Mouse (Mus musculus): ENCODE measurements around the gene Cacnb2. TPM values are rescaled to one million over a fixed set of nuclear protein-coding genes. Genes with fewer than 3 reads are reported as not detected.

The Cacnb2 gene
- polyA plus RNA-seq, 1 experiment from 2014 or later, result 12.7 TPM

DNA sequence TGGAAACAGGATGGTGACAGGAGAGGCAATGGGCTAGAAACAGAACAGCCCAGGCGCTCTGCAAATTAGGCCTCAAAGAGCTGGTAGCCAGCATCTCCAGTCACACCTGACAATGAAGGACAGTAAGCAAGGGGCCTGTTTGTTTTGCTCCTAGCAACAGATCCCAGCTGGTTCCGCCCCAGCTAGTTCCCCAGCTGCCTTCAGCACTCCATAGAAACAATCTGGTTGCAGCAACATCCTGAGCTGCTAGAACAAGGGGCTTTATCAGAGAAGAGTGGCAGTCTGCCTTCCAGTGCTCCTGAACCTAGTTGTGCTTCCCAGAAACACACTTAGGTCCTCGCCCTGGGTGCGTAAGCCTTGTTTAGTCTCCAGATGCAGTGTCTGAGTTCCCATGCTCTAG is 5.7 kb downstream of the Cacnb2 start:
- Histone ChIP-seq H3K36me3 (ENCODE audit: control insufficient read depth, insufficient read depth, low read length) (no peaks in the 10 kb centered on the region), H3K9ac (replicated peaks; ENCODE audit: low read depth, low read length) (no peak overlapping the region), H3K9me3 (ENCODE audit: control insufficient read depth, low read length) (no peaks in the 10 kb centered on the region), H3K4me2 (ENCODE audit: low read depth, low read length) (no peak overlapping the region), H3K27me3 (ENCODE audit: control insufficient read depth, insufficient read depth, low read length) (peaks cover 5% of the 10 kb centered on the region), H3K4me1 (ENCODE audit: control insufficient read depth, insufficient read depth, low read length) (0 out of 2 replicates have a peak, but pooled peaks cover 3% of the 10 kb centered on the region), H3K4me3 (ENCODE audit: low read depth, low read length) (no peak overlapping the region), H3K27ac (ENCODE audit: low read depth, low read length) (no peak overlapping the region)
- 41% methylated on average over 4 of the region's 4 CpGs for WGBS
- ATAC-seq (ENCODE audit: low read depth), result no peak

DNA sequence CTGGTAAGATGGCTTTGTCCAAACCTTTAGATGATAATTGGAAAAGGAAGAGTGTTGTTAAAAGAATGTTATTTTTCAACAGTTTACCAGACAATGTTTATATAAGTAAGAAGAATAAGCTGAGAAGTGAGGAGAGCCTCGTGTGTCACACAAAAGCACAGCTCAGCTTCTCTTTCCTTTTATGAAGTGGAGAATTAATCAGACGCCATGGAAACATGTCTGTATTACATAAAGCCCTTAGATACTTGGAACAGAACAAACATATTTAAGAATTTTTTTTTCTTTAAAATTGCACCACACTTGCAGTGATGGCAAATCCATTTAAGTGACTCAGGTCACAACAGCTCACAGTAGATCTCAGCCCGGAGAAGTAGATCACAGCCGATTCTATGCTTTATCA is 9.8 kb downstream of the Cacnb2 start:
- Histone ChIP-seq H3K4me3 (ENCODE audit: low read depth, low read length) (no peak overlapping the region), H3K27me3 (ENCODE audit: control insufficient read depth, insufficient read depth, low read length) (no peaks in the 10 kb centered on the region), H3K36me3 (ENCODE audit: control insufficient read depth, insufficient read depth, low read length) (no peaks in the 10 kb centered on the region), H3K9me3 (ENCODE audit: control insufficient read depth, low read length) (no peaks in the 10 kb centered on the region), H3K27ac (ENCODE audit: low read depth, low read length) (no peak overlapping the region), H3K9ac (replicated peaks; ENCODE audit: low read depth, low read length) (no peak overlapping the region), H3K4me1 (ENCODE audit: control insufficient read depth, insufficient read depth, low read length) (no peaks in the 10 kb centered on the region), H3K4me2 (ENCODE audit: low read depth, low read length) (no peak overlapping the region)
- ATAC-seq (ENCODE audit: low read depth), result no peak
- 74% methylated on average over 4 of the region's 4 CpGs for WGBS

DNA sequence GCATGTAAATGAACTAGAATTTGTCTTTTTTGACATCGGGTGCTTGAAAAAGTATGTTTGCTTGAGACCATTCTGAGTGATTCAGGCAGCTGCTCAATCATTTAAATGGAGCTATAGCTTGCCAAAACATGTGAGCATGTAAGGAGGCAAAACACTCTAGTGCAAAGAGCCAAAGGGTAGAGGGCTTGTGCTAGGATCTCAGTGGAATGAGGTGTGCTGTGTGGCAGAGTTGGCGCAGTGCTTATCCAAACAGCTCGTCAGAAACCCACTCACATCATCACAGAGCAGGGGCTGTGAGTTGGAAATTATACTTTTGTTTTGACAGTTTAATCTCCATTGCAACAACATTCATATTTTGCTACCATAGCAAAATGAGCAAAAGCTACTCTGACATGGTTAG is 13.5 kb downstream of the Cacnb2 start:
- no peak for ATAC-seq (ENCODE audit: low read depth)
- H3K27ac ChIP-seq (ENCODE audit: low read depth, low read length), result no peak overlapping the region
- H3K4me1 ChIP-seq (ENCODE audit: control insufficient read depth, insufficient read depth, low read length), result no peaks in the 10 kb centered on the region
- no peaks in the 10 kb centered on the region for H3K9me3 ChIP-seq (ENCODE audit: control insufficient read depth, low read length)
- H3K9ac ChIP-seq (replicated peaks; ENCODE audit: low read depth, low read length), result no peak overlapping the region
- H3K4me2 ChIP-seq (ENCODE audit: low read depth, low read length), result no peak overlapping the region
- H3K36me3 ChIP-seq (ENCODE audit: control insufficient read depth, insufficient read depth, low read length), result no peaks in the 10 kb centered on the region
- no peak overlapping the region for H3K4me3 ChIP-seq (ENCODE audit: low read depth, low read length)
- H3K27me3 ChIP-seq (ENCODE audit: control insufficient read depth, insufficient read depth, low read length), result no peaks in the 10 kb centered on the region
- WGBS, result 84% methylated on average over 3 of the region's 3 CpGs

DNA sequence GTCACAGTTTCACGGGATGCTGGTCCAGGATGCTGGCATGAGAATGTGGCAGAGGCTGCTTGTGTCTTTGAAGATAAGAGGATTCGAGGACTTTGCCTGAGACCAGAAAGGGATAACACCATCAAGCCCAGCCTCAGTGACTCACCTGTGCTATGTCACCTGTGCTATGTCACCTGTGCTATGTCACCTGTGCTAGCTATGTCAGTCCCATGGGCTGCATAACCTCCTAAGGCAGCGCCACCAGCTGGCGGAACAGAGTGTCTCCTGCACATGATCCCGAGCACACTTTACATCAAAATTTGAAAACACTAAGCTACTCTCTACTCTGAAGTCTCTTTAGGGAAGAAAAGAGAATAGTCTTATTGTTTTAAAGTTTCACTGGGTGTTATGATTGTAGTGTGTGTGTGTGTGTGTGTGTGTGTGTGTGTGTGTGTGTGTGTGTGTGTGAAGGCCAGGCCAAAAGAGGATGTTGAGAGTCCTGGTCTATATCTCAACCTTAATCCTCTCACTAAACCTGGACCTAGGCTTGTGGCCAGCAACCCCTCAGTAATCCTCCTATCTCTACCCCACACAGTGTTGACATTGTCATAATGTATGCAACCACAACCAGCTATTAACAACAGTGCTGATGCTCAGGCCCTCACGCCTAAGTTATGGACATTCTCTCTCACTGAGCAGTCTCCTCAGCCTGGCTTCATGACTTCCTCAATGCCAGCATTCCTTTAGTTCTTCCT is 17.4 kb downstream of the Cacnb2 start:
- H3K9me3 ChIP-seq (ENCODE audit: control insufficient read depth, low read length), result no peaks in the 10 kb centered on the region
- no peak overlapping the region for H3K4me2 ChIP-seq (ENCODE audit: low read depth, low read length)
- 82% methylated on average over 6 of the region's 6 CpGs for WGBS
- no peaks in the 10 kb centered on the region for H3K4me1 ChIP-seq (ENCODE audit: control insufficient read depth, insufficient read depth, low read length)
- H3K4me3 ChIP-seq (ENCODE audit: low read depth, low read length), result no peak overlapping the region
- H3K9ac ChIP-seq (replicated peaks; ENCODE audit: low read depth, low read length), result no peak overlapping the region
- no peak for ATAC-seq (ENCODE audit: low read depth)
- H3K27ac ChIP-seq (ENCODE audit: low read depth, low read length), result no peak overlapping the region
- H3K27me3 ChIP-seq (ENCODE audit: control insufficient read depth, insufficient read depth, low read length), result no peaks in the 10 kb centered on the region
- no peaks in the 10 kb centered on the region for H3K36me3 ChIP-seq (ENCODE audit: control insufficient read depth, insufficient read depth, low read length)

DNA sequence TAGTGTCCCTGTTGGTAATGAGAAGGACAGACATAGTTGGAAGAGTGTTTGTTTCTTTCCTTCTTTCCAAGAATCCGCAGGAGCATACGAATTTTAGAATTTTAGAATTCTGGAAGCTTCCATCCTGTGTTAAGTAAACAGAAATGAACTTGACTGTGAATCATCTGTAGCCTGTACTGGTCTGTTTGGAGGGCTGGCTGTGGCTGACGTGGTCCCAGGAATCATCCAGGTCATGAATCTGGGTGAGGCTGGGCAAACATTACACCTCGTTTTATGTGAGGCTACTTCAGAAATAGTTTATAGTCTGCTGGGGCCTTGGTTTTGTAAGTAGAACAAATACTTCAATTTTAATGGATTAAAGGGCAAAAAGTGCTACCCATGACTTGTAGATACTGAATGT is 18.0 kb downstream of the Cacnb2 start:
- H3K4me3 ChIP-seq (ENCODE audit: low read depth, low read length), result no peak overlapping the region
- ATAC-seq (ENCODE audit: low read depth), result no peak
- 81% methylated on average over 4 of the region's 4 CpGs for WGBS

DNA sequence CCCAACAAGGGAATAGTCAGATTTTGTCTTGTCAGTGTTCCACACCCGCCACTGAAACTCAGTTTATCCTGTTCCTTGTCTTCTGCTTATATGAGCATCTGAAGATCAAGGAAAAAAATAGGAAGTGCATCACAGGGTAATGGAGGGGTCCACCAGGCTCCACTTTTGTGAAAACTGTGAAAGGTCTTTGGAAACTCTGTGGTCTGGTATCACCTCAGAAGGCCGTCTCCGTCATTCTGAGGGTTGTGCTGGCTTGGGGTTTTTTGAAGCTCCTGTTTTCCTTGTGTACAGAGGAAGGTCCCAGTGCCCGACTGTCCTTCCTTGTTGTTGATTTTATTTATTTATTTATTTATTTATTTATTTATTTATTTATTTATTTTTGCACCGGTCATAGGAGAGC is 20.9 kb downstream of the Cacnb2 start:
- Histone ChIP-seq H3K9ac (replicated peaks; ENCODE audit: low read depth, low read length) (no peak overlapping the region), H3K36me3 (ENCODE audit: control insufficient read depth, insufficient read depth, low read length) (no peaks in the 10 kb centered on the region), H3K4me3 (ENCODE audit: low read depth, low read length) (no peak overlapping the region), H3K4me2 (ENCODE audit: low read depth, low read length) (no peak overlapping the region), H3K27ac (ENCODE audit: low read depth, low read length) (no peak overlapping the region), H3K4me1 (ENCODE audit: control insufficient read depth, insufficient read depth, low read length) (no peaks in the 10 kb centered on the region), H3K9me3 (ENCODE audit: control insufficient read depth, low read length) (no peaks in the 10 kb centered on the region), H3K27me3 (ENCODE audit: control insufficient read depth, insufficient read depth, low read length) (no peaks in the 10 kb centered on the region)
- WGBS, result 94% methylated on average over 5 of the region's 5 CpGs
- ATAC-seq (ENCODE audit: low read depth), result no peak

More for the DNA sequence above, 18.0 kb downstream of the Cacnb2 start:
- no peaks in the 10 kb centered on the region for H3K9me3 ChIP-seq (ENCODE audit: control insufficient read depth, low read length)
- H3K27me3 ChIP-seq (ENCODE audit: control insufficient read depth, insufficient read depth, low read length), result no peaks in the 10 kb centered on the region
- no peaks in the 10 kb centered on the region for H3K4me1 ChIP-seq (ENCODE audit: control insufficient read depth, insufficient read depth, low read length)
- no peaks in the 10 kb centered on the region for H3K36me3 ChIP-seq (ENCODE audit: control insufficient read depth, insufficient read depth, low read length)
- no peak overlapping the region for H3K9ac ChIP-seq (replicated peaks; ENCODE audit: low read depth, low read length)
- H3K4me2 ChIP-seq (ENCODE audit: low read depth, low read length), result no peak overlapping the region
- no peak overlapping the region for H3K27ac ChIP-seq (ENCODE audit: low read depth, low read length)

DNA sequence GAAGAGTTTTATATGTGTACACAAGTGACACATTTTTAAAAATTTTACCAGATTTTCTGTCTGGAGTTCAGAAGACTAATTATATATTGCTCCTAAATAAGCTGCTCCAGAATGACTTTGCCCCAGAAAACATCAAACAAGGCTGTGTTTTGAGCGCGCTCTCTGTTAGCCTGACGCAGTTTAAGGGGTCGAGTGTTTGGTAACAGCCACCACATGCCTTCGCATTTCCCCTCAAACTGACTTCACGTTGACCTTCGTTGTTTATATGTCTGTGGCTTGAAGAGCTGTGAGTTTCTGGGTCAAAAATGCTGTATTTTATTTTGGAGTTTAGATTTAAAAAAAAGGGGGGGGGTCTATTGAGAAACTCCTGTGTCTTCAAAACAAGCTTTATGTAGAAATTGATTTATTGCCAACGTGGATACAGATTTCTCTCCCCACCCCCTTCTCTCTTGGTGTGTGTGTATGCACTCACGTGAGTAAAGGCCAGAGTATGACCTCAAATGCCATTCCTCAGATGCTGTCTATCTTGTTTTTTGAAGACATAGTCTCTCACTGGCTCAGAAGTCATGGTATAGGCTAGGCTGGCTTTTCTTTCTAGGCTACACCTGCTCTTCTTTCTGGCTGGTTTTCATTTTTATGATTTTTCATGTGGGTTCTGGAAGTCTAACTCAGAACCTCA is 27.1 kb downstream of the Cacnb2 start:
- 85% methylated on average over 9 of the region's 9 CpGs for WGBS
- no peak overlapping the region for H3K27ac ChIP-seq (ENCODE audit: low read depth, low read length)

DNA sequence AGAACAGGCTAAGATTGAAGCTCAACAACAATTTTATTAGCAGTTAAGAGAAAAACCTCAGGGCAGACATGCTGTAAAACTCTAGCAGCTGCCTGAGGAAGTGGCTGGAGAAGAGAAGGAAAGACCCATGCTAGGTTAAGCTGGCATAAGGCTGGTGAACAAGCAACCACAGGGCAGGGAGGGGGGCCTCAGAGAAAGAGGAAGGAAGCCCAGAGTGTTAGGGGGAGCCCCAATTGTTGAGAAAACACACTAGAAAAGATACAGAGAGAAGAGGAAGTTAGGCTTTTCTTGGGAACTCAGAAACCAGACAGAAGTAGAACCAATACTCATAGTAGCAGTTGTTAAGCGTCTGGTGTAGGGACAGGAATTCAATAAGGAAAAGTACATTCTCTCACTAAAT is 28.7 kb downstream of the Cacnb2 start:
- Histone ChIP-seq H3K9me3 (ENCODE audit: control insufficient read depth, low read length) (no peaks in the 10 kb centered on the region), H3K4me1 (ENCODE audit: control insufficient read depth, insufficient read depth, low read length) (no peaks in the 10 kb centered on the region), H3K36me3 (ENCODE audit: control insufficient read depth, insufficient read depth, low read length) (no peaks in the 10 kb centered on the region), H3K9ac (replicated peaks; ENCODE audit: low read depth, low read length) (no peak overlapping the region), H3K4me2 (ENCODE audit: low read depth, low read length) (no peak overlapping the region), H3K4me3 (ENCODE audit: low read depth, low read length) (no peak overlapping the region), H3K27ac (ENCODE audit: low read depth, low read length) (no peak overlapping the region), H3K27me3 (ENCODE audit: control insufficient read depth, insufficient read depth, low read length) (no peaks in the 10 kb centered on the region)
- no peak for ATAC-seq (ENCODE audit: low read depth)
- 81% methylated on average over 1 of the region's 1 CpGs for WGBS

More for the DNA sequence above, 27.1 kb downstream of the Cacnb2 start:
- Histone ChIP-seq H3K4me2 (ENCODE audit: low read depth, low read length) (no peak overlapping the region), H3K36me3 (ENCODE audit: control insufficient read depth, insufficient read depth, low read length) (no peaks in the 10 kb centered on the region), H3K27me3 (ENCODE audit: control insufficient read depth, insufficient read depth, low read length) (no peaks in the 10 kb centered on the region), H3K9me3 (ENCODE audit: control insufficient read depth, low read length) (no peaks in the 10 kb centered on the region), H3K4me3 (ENCODE audit: low read depth, low read length) (no peak overlapping the region), H3K4me1 (ENCODE audit: control insufficient read depth, insufficient read depth, low read length) (no peaks in the 10 kb centered on the region), H3K9ac (replicated peaks; ENCODE audit: low read depth, low read length) (no peak overlapping the region)
- no peak for ATAC-seq (ENCODE audit: low read depth)

DNA sequence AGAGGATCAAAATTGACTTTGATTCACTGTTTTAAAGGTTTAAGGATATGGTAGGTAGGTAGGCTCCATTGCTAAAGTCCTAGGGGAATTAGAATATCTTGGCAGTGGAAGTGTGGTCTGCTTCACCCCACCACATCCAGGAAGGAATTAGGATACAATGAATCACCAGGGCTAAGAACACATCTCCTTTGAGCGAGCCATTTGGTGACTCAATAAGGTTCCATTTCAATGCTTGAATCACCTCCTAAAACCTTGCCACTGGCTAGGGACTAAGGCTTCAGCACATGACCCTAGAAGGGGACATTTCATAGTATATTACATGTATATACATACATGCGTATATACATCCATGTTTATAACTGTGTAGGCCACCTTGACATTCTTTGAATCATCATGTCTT is 30.3 kb downstream of the Cacnb2 start:
- no peak for ATAC-seq (ENCODE audit: low read depth)
- H3K4me2 ChIP-seq (ENCODE audit: low read depth, low read length), result no peak overlapping the region
- H3K36me3 ChIP-seq (ENCODE audit: control insufficient read depth, insufficient read depth, low read length), result no peaks in the 10 kb centered on the region
- H3K27ac ChIP-seq (ENCODE audit: low read depth, low read length), result no peak overlapping the region
- no peaks in the 10 kb centered on the region for H3K9me3 ChIP-seq (ENCODE audit: control insufficient read depth, low read length)
- no peak overlapping the region for H3K4me3 ChIP-seq (ENCODE audit: low read depth, low read length)
- no peaks in the 10 kb centered on the region for H3K27me3 ChIP-seq (ENCODE audit: control insufficient read depth, insufficient read depth, low read length)
- H3K9ac ChIP-seq (replicated peaks; ENCODE audit: low read depth, low read length), result no peak overlapping the region
- no peaks in the 10 kb centered on the region for H3K4me1 ChIP-seq (ENCODE audit: control insufficient read depth, insufficient read depth, low read length)
- 89% methylated on average over 2 of the region's 2 CpGs for WGBS

All from neural tube, embryonic 14.5 days (tissue).